Mouse (Mus musculus): ENCODE results near the gene Ano2. TPM values are rescaled to one million over a fixed set of nuclear protein-coding genes. Genes with fewer than 3 reads are reported as not detected.

Gene Ano2
- polyA plus RNA-seq, 1 experiment from 2014 or later: 0.32 TPM

DNA sequence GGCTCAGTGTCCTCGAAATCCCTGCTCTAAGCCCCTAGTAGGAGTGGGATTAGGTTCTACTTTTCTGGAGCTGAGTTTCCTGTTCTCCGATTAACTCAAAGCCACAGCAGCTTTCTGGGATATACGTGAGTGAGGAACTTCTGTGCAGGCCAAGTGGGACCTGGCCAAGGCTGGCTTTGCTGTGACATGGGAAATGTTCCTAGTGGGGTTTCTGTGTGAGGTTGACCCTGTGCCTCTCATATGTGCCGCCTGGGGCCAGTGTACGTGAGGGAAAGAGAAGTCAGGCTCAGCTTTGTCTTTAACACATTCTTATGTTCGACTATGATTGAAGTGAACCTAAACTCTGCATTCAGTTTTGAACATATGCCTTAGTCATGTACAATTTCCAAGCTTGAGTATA, 184.5 kb downstream of the Ano2 start:
- 86% methylated on average over 6 of the region's 6 CpGs for WGBS
- no peaks in the 10 kb centered on the region for H3K27me3 ChIP-seq (ENCODE audit: control insufficient read depth, insufficient read depth, low read length)

DNA sequence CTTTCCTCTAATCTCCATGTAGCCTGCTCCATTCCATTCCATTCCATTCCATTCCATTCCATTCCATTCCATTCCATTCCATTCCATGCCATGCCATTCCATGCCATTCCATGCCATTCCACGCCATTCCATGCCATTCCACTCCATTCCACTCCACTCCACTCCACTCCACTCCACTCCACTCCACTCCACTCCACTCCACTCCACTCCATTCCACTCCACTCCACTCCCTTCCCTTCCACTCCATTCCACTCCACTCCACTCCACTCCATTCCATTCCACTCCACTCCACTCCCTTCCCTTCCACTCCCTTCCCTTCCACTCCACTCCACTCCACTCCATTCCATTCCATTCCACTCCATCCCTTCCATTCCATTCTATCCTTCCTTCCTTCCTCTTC, 186.7 kb downstream of the Ano2 start:
- ATAC-seq (replicated peaks; ENCODE audit: insufficient number of reproducible peaks, low FRiP score, low TSS enrichment, low read depth) (no peak), DNase-seq (ENCODE audit: low spot score) (no peak)
- H3K4me2 ChIP-seq (ENCODE audit: low read depth, low read length): no peak overlapping the region
- 97% methylated on average over 1 of the region's 1 CpGs for WGBS
- H3K9me3 ChIP-seq (replicated peaks; ENCODE audit: control insufficient read depth, low read length): no peaks in the 10 kb centered on the region
- H3K4me3 ChIP-seq (ENCODE audit: low read depth, low read length): no peak overlapping the region
- no peak overlapping the region for H3K27ac ChIP-seq (replicated peaks; ENCODE audit: low read depth, low read length)
- no peak overlapping the region for H3K9ac ChIP-seq (replicated peaks; ENCODE audit: low read length)
- no peaks in the 10 kb centered on the region for H3K36me3 ChIP-seq (replicated peaks; ENCODE audit: control insufficient read depth, insufficient read depth, low read depth, low read length)
- H3K27me3 ChIP-seq (ENCODE audit: control insufficient read depth, insufficient read depth, low read length): no peaks in the 10 kb centered on the region
- H3K4me1 ChIP-seq (ENCODE audit: control insufficient read depth, insufficient read depth, low read length): no peaks in the 10 kb centered on the region

More for the DNA sequence above, 184.5 kb downstream of the Ano2 start:
- Histone ChIP-seq H3K4me3 (ENCODE audit: low read depth, low read length) (no peak overlapping the region), H3K9ac (replicated peaks; ENCODE audit: low read length) (no peak overlapping the region), H3K4me2 (ENCODE audit: low read depth, low read length) (no peak overlapping the region), H3K27ac (replicated peaks; ENCODE audit: low read depth, low read length) (no peak overlapping the region), H3K9me3 (replicated peaks; ENCODE audit: control insufficient read depth, low read length) (no peaks in the 10 kb centered on the region), H3K36me3 (replicated peaks; ENCODE audit: control insufficient read depth, insufficient read depth, low read depth, low read length) (no peaks in the 10 kb centered on the region), H3K4me1 (ENCODE audit: control insufficient read depth, insufficient read depth, low read length) (no peaks in the 10 kb centered on the region)
- no peak for ATAC-seq (replicated peaks; ENCODE audit: insufficient number of reproducible peaks, low FRiP score, low TSS enrichment, low read depth)
- DNase-seq (ENCODE audit: low spot score): no peak

DNA sequence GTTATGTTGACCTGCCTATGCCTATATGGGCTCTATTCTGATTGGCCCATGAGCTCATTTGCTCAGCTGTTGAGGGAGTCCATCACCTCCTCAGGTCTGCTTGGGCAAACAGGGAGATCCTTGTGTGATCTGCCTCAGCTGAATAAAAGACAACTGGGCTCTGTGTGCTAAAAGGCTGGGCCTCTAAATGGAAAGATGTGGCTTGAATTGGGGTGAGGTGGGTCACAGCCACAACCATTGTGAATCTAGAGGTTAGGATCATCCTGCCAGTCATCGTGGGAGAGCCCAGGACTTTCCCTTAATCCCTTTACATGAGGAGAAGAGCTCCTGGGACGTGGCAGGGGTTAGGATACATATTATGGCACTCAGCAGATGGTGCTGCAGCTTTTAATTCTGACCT, 188.5 kb downstream of the Ano2 start:
- Histone ChIP-seq H3K27ac (replicated peaks; ENCODE audit: low read depth, low read length) (no peak overlapping the region), H3K9ac (replicated peaks; ENCODE audit: low read length) (no peak overlapping the region), H3K27me3 (ENCODE audit: control insufficient read depth, insufficient read depth, low read length) (no peaks in the 10 kb centered on the region), H3K4me3 (ENCODE audit: low read depth, low read length) (no peak overlapping the region), H3K4me1 (ENCODE audit: control insufficient read depth, insufficient read depth, low read length) (no peaks in the 10 kb centered on the region), H3K4me2 (ENCODE audit: low read depth, low read length) (no peak overlapping the region), H3K36me3 (replicated peaks; ENCODE audit: control insufficient read depth, insufficient read depth, low read depth, low read length) (no peaks in the 10 kb centered on the region), H3K9me3 (replicated peaks; ENCODE audit: control insufficient read depth, low read length) (no peaks in the 10 kb centered on the region)
- WGBS: 74% methylated on average over 2 of the region's 2 CpGs
- no peak for DNase-seq (ENCODE audit: low spot score)
- no peak for ATAC-seq (replicated peaks; ENCODE audit: insufficient number of reproducible peaks, low FRiP score, low TSS enrichment, low read depth)

DNA sequence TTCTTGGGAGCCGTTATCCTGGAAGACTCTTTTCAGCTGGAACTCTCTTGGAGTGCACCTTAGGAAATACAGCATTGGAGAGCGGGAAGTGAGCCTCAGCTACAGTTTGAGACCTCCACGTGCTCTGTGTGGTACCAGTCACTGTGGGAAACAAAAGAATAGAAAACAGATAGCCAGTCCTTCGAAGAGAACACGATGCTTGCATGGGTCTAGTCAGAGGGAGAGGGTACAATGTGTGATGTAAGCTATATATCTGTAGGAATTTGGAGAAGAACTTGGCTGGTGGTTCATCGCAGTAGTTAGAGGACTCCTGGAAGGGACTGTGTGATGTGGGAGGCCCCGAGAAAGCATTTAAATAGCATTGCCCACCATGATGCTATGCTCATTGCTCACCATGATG, 189.1 kb downstream of the Ano2 start:
- Histone ChIP-seq H3K36me3 (replicated peaks; ENCODE audit: control insufficient read depth, insufficient read depth, low read depth, low read length) (no peaks in the 10 kb centered on the region), H3K4me1 (ENCODE audit: control insufficient read depth, insufficient read depth, low read length) (no peaks in the 10 kb centered on the region), H3K4me2 (ENCODE audit: low read depth, low read length) (no peak overlapping the region), H3K27me3 (ENCODE audit: control insufficient read depth, insufficient read depth, low read length) (no peaks in the 10 kb centered on the region), H3K27ac (replicated peaks; ENCODE audit: low read depth, low read length) (no peak overlapping the region), H3K4me3 (ENCODE audit: low read depth, low read length) (no peak overlapping the region), H3K9ac (replicated peaks; ENCODE audit: low read length) (no peak overlapping the region), H3K9me3 (replicated peaks; ENCODE audit: control insufficient read depth, low read length) (no peaks in the 10 kb centered on the region)
- DNase-seq (ENCODE audit: low spot score): no peak
- 87% methylated on average over 7 of the region's 7 CpGs for WGBS
- ATAC-seq (replicated peaks; ENCODE audit: insufficient number of reproducible peaks, low FRiP score, low TSS enrichment, low read depth): no peak

DNA sequence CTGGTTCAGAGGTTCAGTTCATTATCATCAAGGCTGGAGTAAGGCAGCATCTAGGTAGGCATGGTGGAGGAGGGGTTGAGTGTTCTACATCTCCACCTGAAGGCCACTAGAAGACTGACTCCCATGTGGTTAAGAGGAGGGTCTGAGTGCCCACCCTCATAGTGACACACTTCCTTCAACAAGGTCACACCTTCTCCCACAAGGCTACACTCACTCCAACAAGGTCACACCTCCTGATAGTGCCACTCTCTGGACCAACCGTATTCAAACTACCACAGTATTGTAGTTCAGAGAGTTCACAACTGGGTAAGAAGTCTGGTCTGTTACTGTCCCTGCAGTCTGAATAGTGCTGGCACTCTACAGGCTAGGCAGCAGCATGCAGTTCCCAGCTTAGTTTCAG, 198.4 kb downstream of the Ano2 start:
- H3K4me1 ChIP-seq (ENCODE audit: control insufficient read depth, insufficient read depth, low read length): no peaks in the 10 kb centered on the region
- DNase-seq (ENCODE audit: low spot score) (no peak), ATAC-seq (replicated peaks; ENCODE audit: insufficient number of reproducible peaks, low FRiP score, low TSS enrichment, low read depth) (no peak)
- H3K4me2 ChIP-seq (ENCODE audit: low read depth, low read length): no peak overlapping the region
- H3K27ac ChIP-seq (replicated peaks; ENCODE audit: low read depth, low read length): no peak overlapping the region
- no peak overlapping the region for H3K9ac ChIP-seq (replicated peaks; ENCODE audit: low read length)
- 83% methylated on average over 1 of the region's 1 CpGs for WGBS
- H3K27me3 ChIP-seq (ENCODE audit: control insufficient read depth, insufficient read depth, low read length): no peaks in the 10 kb centered on the region
- no peak overlapping the region for H3K4me3 ChIP-seq (ENCODE audit: low read depth, low read length)
- H3K36me3 ChIP-seq (replicated peaks; ENCODE audit: control insufficient read depth, insufficient read depth, low read depth, low read length): no peaks in the 10 kb centered on the region
- no peaks in the 10 kb centered on the region for H3K9me3 ChIP-seq (replicated peaks; ENCODE audit: control insufficient read depth, low read length)

DNA sequence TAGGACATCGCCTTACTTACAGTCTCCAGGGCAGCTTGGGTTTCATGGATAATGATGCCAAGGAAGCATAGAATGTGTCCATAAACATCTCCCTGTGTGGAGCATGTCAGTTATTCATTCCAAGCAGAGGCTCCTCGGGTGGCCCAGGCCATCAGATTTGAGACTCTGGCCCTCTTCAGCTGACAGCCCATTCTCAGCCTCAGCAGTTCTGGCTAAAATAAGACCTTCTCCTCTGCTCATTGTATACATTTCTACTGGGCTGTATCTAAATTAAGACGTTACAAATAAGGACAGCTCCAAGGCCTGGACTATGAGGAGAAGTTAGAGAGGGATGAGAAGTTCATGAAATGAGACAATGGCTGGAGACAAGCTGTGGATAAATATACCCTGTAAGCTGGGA, 204.1 kb downstream of the Ano2 start:
- Histone ChIP-seq H3K27ac (replicated peaks; ENCODE audit: low read depth, low read length) (no peak overlapping the region), H3K9me3 (replicated peaks; ENCODE audit: control insufficient read depth, low read length) (no peaks in the 10 kb centered on the region), H3K27me3 (ENCODE audit: control insufficient read depth, insufficient read depth, low read length) (no peaks in the 10 kb centered on the region), H3K4me2 (ENCODE audit: low read depth, low read length) (no peak overlapping the region), H3K36me3 (replicated peaks; ENCODE audit: control insufficient read depth, insufficient read depth, low read depth, low read length) (no peaks in the 10 kb centered on the region), H3K9ac (replicated peaks; ENCODE audit: low read length) (no peak overlapping the region), H3K4me3 (ENCODE audit: low read depth, low read length) (no peak overlapping the region), H3K4me1 (ENCODE audit: control insufficient read depth, insufficient read depth, low read length) (no peaks in the 10 kb centered on the region)
- no peak for DNase-seq (ENCODE audit: low spot score)
- 72% methylated on average over 3 of the region's 3 CpGs for WGBS
- no peak for ATAC-seq (replicated peaks; ENCODE audit: insufficient number of reproducible peaks, low FRiP score, low TSS enrichment, low read depth)

DNA sequence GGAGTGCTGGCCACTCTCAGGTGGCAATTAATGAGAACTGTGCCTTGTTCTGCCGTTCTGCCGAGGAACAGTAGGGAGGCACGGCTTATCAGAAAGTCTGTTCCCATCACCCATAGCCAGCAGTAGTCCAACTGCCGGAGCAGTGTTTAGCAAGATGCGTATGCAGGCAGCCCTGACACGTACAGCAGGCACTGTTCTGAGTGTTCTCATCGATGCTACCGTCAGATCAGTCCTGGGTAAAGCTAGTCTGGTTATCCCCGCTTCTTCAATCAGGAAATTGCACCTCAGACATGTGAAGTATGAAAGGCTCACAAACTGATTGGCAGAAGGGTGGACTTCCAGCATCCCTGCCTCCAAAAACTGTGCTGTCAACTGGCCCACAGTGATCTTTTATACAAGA, 224.2 kb downstream of the Ano2 start:
- H3K36me3 ChIP-seq (replicated peaks; ENCODE audit: control insufficient read depth, insufficient read depth, low read depth, low read length): no peaks in the 10 kb centered on the region
- no peak overlapping the region for H3K4me3 ChIP-seq (ENCODE audit: low read depth, low read length)
- no peaks in the 10 kb centered on the region for H3K4me1 ChIP-seq (ENCODE audit: control insufficient read depth, insufficient read depth, low read length)
- no peak for ATAC-seq (replicated peaks; ENCODE audit: insufficient number of reproducible peaks, low FRiP score, low TSS enrichment, low read depth)
- no peak overlapping the region for H3K27ac ChIP-seq (replicated peaks; ENCODE audit: low read depth, low read length)
- no peak overlapping the region for H3K4me2 ChIP-seq (ENCODE audit: low read depth, low read length)
- H3K9me3 ChIP-seq (replicated peaks; ENCODE audit: control insufficient read depth, low read length): no peaks in the 10 kb centered on the region
- no peaks in the 10 kb centered on the region for H3K27me3 ChIP-seq (ENCODE audit: control insufficient read depth, insufficient read depth, low read length)
- no peak for DNase-seq (ENCODE audit: low spot score)
- H3K9ac ChIP-seq (replicated peaks; ENCODE audit: low read length): no peak overlapping the region
- 82% methylated on average over 9 of the region's 9 CpGs for WGBS

DNA sequence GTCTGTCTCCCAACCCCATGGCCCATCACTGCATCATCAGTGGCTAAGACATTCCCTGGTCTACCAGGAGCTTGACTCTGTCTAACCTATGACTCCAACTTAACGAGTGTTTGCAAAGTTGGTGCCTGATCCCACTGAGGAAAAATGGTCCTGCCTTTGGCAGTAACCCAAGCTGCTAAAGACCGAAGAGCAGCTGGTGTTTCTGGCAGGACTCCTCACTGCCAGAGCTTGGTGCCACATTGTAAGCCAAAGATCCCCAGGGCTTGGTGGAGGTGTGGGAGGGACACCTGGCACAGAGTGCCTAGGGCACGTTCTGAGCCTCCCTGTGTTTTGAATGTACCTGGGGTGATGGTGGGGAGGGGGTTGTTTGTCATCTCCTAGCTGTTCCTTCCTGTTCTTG, 232.5 kb downstream of the Ano2 start:
- DNase-seq (ENCODE audit: low spot score) (no peak), ATAC-seq (replicated peaks; ENCODE audit: insufficient number of reproducible peaks, low FRiP score, low TSS enrichment, low read depth) (no peak)
- H3K9me3 ChIP-seq (replicated peaks; ENCODE audit: control insufficient read depth, low read length): no peaks in the 10 kb centered on the region
- no peaks in the 10 kb centered on the region for H3K4me1 ChIP-seq (ENCODE audit: control insufficient read depth, insufficient read depth, low read length)
- no peak overlapping the region for H3K4me2 ChIP-seq (ENCODE audit: low read depth, low read length)
- H3K27ac ChIP-seq (replicated peaks; ENCODE audit: low read depth, low read length): no peak overlapping the region
- WGBS: 84% methylated on average over 3 of the region's 3 CpGs
- no peaks in the 10 kb centered on the region for H3K27me3 ChIP-seq (ENCODE audit: control insufficient read depth, insufficient read depth, low read length)
- H3K4me3 ChIP-seq (ENCODE audit: low read depth, low read length): no peak overlapping the region
- no peak overlapping the region for H3K9ac ChIP-seq (replicated peaks; ENCODE audit: low read length)
- no peaks in the 10 kb centered on the region for H3K36me3 ChIP-seq (replicated peaks; ENCODE audit: control insufficient read depth, insufficient read depth, low read depth, low read length)

DNA sequence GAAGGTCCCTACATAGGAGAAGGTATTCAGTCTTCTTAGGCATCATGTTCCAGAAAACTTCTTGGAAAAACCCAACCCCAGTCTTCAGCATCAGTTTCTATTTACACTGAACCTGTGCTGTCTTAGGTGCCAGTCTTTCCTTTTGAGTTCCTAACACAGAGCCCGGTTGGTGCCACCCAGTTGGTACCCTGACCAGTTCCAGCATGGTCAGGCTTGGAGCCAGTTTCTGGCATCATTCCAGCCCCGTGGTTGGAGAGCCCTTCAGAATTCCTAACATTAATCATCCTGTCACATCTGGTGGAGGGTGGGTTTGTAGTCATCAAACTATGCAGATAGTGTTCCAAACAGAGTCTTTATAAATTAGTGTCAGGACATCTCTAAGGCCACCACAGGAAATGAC, 234.8 kb downstream of the Ano2 start:
- H3K27me3 ChIP-seq (ENCODE audit: control insufficient read depth, insufficient read depth, low read length): no peaks in the 10 kb centered on the region
- no peaks in the 10 kb centered on the region for H3K9me3 ChIP-seq (replicated peaks; ENCODE audit: control insufficient read depth, low read length)
- H3K4me1 ChIP-seq (ENCODE audit: control insufficient read depth, insufficient read depth, low read length): no peaks in the 10 kb centered on the region
- no peak overlapping the region for H3K4me2 ChIP-seq (ENCODE audit: low read depth, low read length)
- H3K36me3 ChIP-seq (replicated peaks; ENCODE audit: control insufficient read depth, insufficient read depth, low read depth, low read length): no peaks in the 10 kb centered on the region
- no peak overlapping the region for H3K4me3 ChIP-seq (ENCODE audit: low read depth, low read length)
- no peak overlapping the region for H3K27ac ChIP-seq (replicated peaks; ENCODE audit: low read depth, low read length)
- no peak overlapping the region for H3K9ac ChIP-seq (replicated peaks; ENCODE audit: low read length)
- 59% methylated on average over 2 of the region's 2 CpGs for WGBS
- ATAC-seq (replicated peaks; ENCODE audit: insufficient number of reproducible peaks, low FRiP score, low TSS enrichment, low read depth) (no peak), DNase-seq (ENCODE audit: low spot score) (no peak)
